Mouse (Mus musculus) erythroblast, embryonic 14.5 days (primary cell): ENCODE results near the gene Hmox1.

ENCODE experiments used
- GATA1 ChIP-seq: IDR thresholded peaks from 2 replicates; pipeline ENCODE4 v1.6.1; 2012; ENCODE audit warnings: low read length, inconsistent platforms, mixed read lengths
- TAL1 ChIP-seq: IDR thresholded peaks from 3 replicates; pipeline ENCODE4 v1.6.1; 2012; ENCODE audit warnings: low read length, inconsistent platforms, mixed read lengths

DNA sequence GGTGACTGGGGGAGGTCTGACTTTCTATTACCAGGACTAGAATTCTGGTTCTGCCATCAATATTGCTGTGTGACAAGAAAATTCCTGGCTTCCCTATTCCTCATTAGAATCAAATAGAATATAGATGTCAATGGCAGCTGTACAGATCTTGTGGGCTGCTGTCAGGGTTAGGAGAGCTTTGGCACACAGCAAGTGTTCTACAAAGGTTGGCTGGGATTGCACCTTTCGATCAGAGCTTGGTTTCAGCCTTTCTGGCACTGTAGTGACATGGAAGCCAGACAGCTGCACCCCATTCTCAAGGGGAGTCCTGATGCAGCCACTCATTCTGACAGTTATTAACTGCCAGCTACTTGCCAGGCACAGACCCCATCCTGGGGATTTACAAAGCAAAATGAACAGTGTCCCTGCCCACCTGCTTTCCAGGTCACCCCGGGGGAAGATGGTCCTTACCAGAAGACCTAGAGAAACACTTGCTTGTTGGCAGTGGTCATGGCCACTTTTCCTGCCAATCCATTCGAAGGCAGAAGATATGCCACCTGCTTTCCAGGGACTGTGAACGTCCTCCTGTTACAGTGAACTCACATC lies 2.5 kb upstream of the Hmox1 start:
- TF ChIP-seq TAL1, result no peak
- no peak for TF ChIP-seq GATA1
